Mouse (Mus musculus): ENCODE measurements around the gene Cd37.

Cd37 gene

GRCm38 (mm10) chr7:45238723-45239496 lies at the start of gene Cd37:
TSS of gene Cd37 (minus strand) at chr7:45239115.
- peak in 1 of 2 experiments; percentile 46 for DNase-seq (ENCODE audit: inconsistent age in 2 of 2, low spot score in 1 of 2)

GRCm38 (mm10) chr7:45286486-45286885 lies 47.6 kb upstream of the Cd37 start:
- DNase-seq (ENCODE audit: inconsistent age in 2 of 2, low spot score in 1 of 2), result no peak

GRCm38 (mm10) chr7:45277136-45277760 lies 38.3 kb upstream of the Cd37 start, which contains the start of gene Slc6a21:
TSS of gene Slc6a21 (plus strand) at chr7:45277513.
- peak; percentile 74 to 94 for DNase-seq (ENCODE audit: inconsistent age in 2 of 2, low spot score in 1 of 2)

GRCm38 (mm10) chr7:45273672-45274071 lies 34.8 kb upstream of the Cd37 start:
- no peak for DNase-seq (ENCODE audit: inconsistent age in 2 of 2, low spot score in 1 of 2)

GRCm38 (mm10) chr7:45272786-45273412 lies 34.0 kb upstream of the Cd37 start:
- DNase-seq (ENCODE audit: inconsistent age in 2 of 2, low spot score in 1 of 2), result no peak

- DNase-seq (ENCODE audit: inconsistent age in 2 of 2, low spot score in 1 of 2), result no peak
These were observed 26.6 kb upstream of the Cd37 start for GRCm38 (mm10) chr7:45265518-45265917.

- DNase-seq (ENCODE audit: inconsistent age in 2 of 2, low spot score in 1 of 2), result no peak
These were observed 25.4 kb upstream of the Cd37 start for GRCm38 (mm10) chr7:45264348-45264747.

- no peak for DNase-seq (ENCODE audit: inconsistent age in 2 of 2, low spot score in 1 of 2)
These were observed 24.2 kb upstream of the Cd37 start for GRCm38 (mm10) chr7:45263006-45263607.

- no peak for DNase-seq (ENCODE audit: inconsistent age in 2 of 2, low spot score in 1 of 2)
These were observed 23.4 kb upstream of the Cd37 start for GRCm38 (mm10) chr7:45262266-45262665.

GRCm38 (mm10) chr7:45259281-45259680 lies 20.4 kb upstream of the Cd37 start:
- DNase-seq (ENCODE audit: inconsistent age in 2 of 2, low spot score in 1 of 2), result no peak

- no peak for DNase-seq (ENCODE audit: inconsistent age in 2 of 2, low spot score in 1 of 2)
These were observed 18.3 kb upstream of the Cd37 start for GRCm38 (mm10) chr7:45257063-45257840.

GRCm38 (mm10) chr7:45255822-45256221 lies 16.9 kb upstream of the Cd37 start:
- peak in 1 of 2 experiments; percentile 50 for DNase-seq (ENCODE audit: inconsistent age in 2 of 2, low spot score in 1 of 2)

- no peak for DNase-seq (ENCODE audit: inconsistent age in 2 of 2, low spot score in 1 of 2)
These were observed 14.9 kb upstream of the Cd37 start for GRCm38 (mm10) chr7:45253806-45254205.

GRCm38 (mm10) chr7:45247666-45248065 lies 8.8 kb upstream of the Cd37 start:
- DNase-seq (ENCODE audit: inconsistent age in 2 of 2, low spot score in 1 of 2), result no peak

GRCm38 (mm10) chr7:45241389-45241749 lies 2.5 kb upstream of the Cd37 start:
- DNase-seq (ENCODE audit: inconsistent age in 2 of 2, low spot score in 1 of 2), result no peak

- peak; percentile 28 to 44 for DNase-seq (ENCODE audit: inconsistent age in 2 of 2, low spot score in 1 of 2)
These were observed 1.9 kb upstream of the Cd37 start, which contains the start of gene Slc6a16 for GRCm38 (mm10) chr7:45240633-45241388. TSS of gene Slc6a16 (plus strand) at chr7:45241085.

GRCm38 (mm10) chr7:45240109-45240508 lies 1.2 kb upstream of the Cd37 start:
- DNase-seq (ENCODE audit: inconsistent age in 2 of 2, low spot score in 1 of 2), result no peak

- no peak for DNase-seq (ENCODE audit: inconsistent age in 2 of 2, low spot score in 1 of 2)
These were observed 892 bp downstream of the Cd37 start for GRCm38 (mm10) chr7:45237747-45238699.

- DNase-seq (ENCODE audit: inconsistent age in 2 of 2, low spot score in 1 of 2), result peak in 1 of 2 experiments; percentile 35
These were observed 3.2 kb downstream of the Cd37 start for GRCm38 (mm10) chr7:45235656-45236180.
